15 mouse cellular contexts compared by ENCODE assay signal in the genomic region with DNA sequence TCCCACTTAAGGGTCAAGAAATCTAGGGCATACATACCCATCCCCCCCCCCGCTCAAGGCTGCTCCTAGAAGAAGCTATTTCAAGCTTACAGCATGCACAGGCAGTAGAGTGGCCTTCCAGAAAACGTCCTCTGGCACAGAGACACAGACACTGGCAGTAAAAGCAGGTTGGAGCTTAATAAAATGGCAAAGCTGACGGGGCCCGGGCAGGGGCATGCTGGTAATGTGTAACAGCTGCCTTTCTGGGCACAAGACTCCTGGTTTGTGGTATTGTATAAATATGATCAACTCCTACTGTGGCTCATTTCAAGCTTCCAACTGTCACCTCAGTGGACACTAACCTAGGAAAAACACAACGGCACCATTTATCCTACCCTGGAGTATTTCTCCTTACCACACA. TPM values are rescaled to one million over a fixed set of nuclear protein-coding genes. Genes with fewer than 3 reads are reported as not detected.
DNase-seq lines count a peak whose midpoint lies in the region; ATAC-seq lines count a peak whose summit lies in the region.
"Had no signal": no experiment of that assay in that cellular context is flagged by ENCODE, and none has a peak within 500 bp of the region (broad histone marks: within the 10 kb centered on the region; RNA-seq: fewer than 3 reads in every experiment).

No protein-coding gene starts in this region.

- H3K4me1 ChIP-seq in hindbrain, embryonic 16.5 days (ENCODE audit: control insufficient read depth, insufficient read depth, low read depth, low read length) = peaks cover 2% of the 10 kb centered on the region; the same call in 1 of the 2 replicates
- H3K4me1 ChIP-seq in hindbrain, embryonic 12.5 days = peaks cover 3% of the 10 kb centered on the region; the same call in 1 of the 2 replicates
- H3K4me1 ChIP-seq in midbrain, embryonic 13.5 days (replicated peaks) = peaks cover 7% of the 10 kb centered on the region; the same call in 1 of the 2 replicates
- H3K4me1 ChIP-seq: liver, embryonic 15.5 days had no signal

- intact Hi-C loops in gastrocnemius, postnatal 14 days (cut with DNase I; ENCODE audit: low total_unique reads) = no loop called here

- peak; percentile 85 for DNase-seq in cerebellum, adult 9-10 months
- DNase-seq in gastrocnemius, postnatal 14 days = peak; percentile 46
- no peak for DNase-seq in adrenal gland, postnatal 10 days
- DNase-seq: adrenal gland, adult 8-10 months; kidney, adult 9 months; lung, postnatal 10 days; thymus, postnatal 36 days had no signal

- H3K4me3 ChIP-seq in hindbrain, embryonic 16.5 days (ENCODE audit: low read length) = no peak overlapping the region
- no peak overlapping the region for H3K4me3 ChIP-seq in hindbrain, embryonic 12.5 days
- H3K4me3 ChIP-seq in midbrain, embryonic 13.5 days (replicated peaks) = no peak overlapping the region
- H3K4me3 ChIP-seq: limb, embryonic 13.5 days; liver, embryonic 15.5 days had no signal

- H3K27me3 ChIP-seq in hindbrain, embryonic 16.5 days (replicated peaks; ENCODE audit: control insufficient read depth, insufficient read depth, low read length) = no peaks in the 10 kb centered on the region
- H3K27me3 ChIP-seq in hindbrain, embryonic 12.5 days = no peaks in the 10 kb centered on the region
- no peaks in the 10 kb centered on the region for H3K27me3 ChIP-seq in midbrain, embryonic 13.5 days
- H3K27me3 ChIP-seq: limb, embryonic 13.5 days; liver, embryonic 15.5 days had no signal

- H3K9me3 ChIP-seq in hindbrain, embryonic 16.5 days (ENCODE audit: control insufficient read depth, low read length) = no peaks in the 10 kb centered on the region
- no peaks in the 10 kb centered on the region for H3K9me3 ChIP-seq in hindbrain, embryonic 12.5 days (replicated peaks)
- no peaks in the 10 kb centered on the region for H3K9me3 ChIP-seq in midbrain, embryonic 13.5 days
- H3K9me3 ChIP-seq: limb, embryonic 13.5 days; liver, embryonic 15.5 days had no signal

- no peak overlapping the region for H3K9ac ChIP-seq in hindbrain, embryonic 16.5 days (ENCODE audit: low read depth, low read length)
- H3K9ac ChIP-seq in hindbrain, embryonic 12.5 days = no peak overlapping the region
- H3K9ac ChIP-seq in midbrain, embryonic 13.5 days (replicated peaks) = no peak overlapping the region
- H3K9ac ChIP-seq: limb, embryonic 13.5 days; liver, embryonic 15.5 days had no signal

- H3K27ac ChIP-seq in hindbrain, embryonic 16.5 days (ENCODE audit: low read depth, low read length) = no peak overlapping the region
- H3K27ac ChIP-seq in hindbrain, embryonic 12.5 days = no peak overlapping the region
- H3K27ac ChIP-seq in midbrain, embryonic 13.5 days = no peak overlapping the region
- H3K27ac ChIP-seq: limb, embryonic 13.5 days; liver, embryonic 15.5 days had no signal

- H3K36me3 ChIP-seq in hindbrain, embryonic 16.5 days (ENCODE audit: control insufficient read depth, insufficient read depth, low read length) = no peaks in the 10 kb centered on the region
- no peaks in the 10 kb centered on the region for H3K36me3 ChIP-seq in hindbrain, embryonic 12.5 days
- no peaks in the 10 kb centered on the region for H3K36me3 ChIP-seq in midbrain, embryonic 13.5 days
- H3K36me3 ChIP-seq: limb, embryonic 13.5 days; liver, embryonic 15.5 days had no signal

- H3K4me2 ChIP-seq in hindbrain, embryonic 16.5 days (ENCODE audit: low read length) = no peak overlapping the region
- H3K4me2 ChIP-seq in hindbrain, embryonic 12.5 days (replicated peaks) = no peak overlapping the region
- no peak overlapping the region for H3K4me2 ChIP-seq in midbrain, embryonic 13.5 days (replicated peaks)
- H3K4me2 ChIP-seq: limb, embryonic 13.5 days; liver, embryonic 15.5 days had no signal

- peak; percentile 51; the same call in 1 of the 2 replicates for ATAC-seq in hindbrain, embryonic 16.5 days
- no peak for ATAC-seq in hindbrain, embryonic 12.5 days (ENCODE audit: low FRiP score)
- ATAC-seq in cerebellum, adult (ENCODE audit: insufficient number of reproducible peaks, low FRiP score, low TSS enrichment) = peak; percentile 84
- no peak for ATAC-seq in midbrain, embryonic 13.5 days
- ATAC-seq: inflammation-experienced regulatory T-cells, adult 6 months had no signal

- WGBS in hindbrain, embryonic 16.5 days = 61% methylated on average over 5 of the region's 5 CpGs
- 77% methylated on average over 5 of the region's 5 CpGs for WGBS in hindbrain, embryonic 12.5 days
- WGBS in midbrain, embryonic 13.5 days = 80% methylated on average over 5 of the region's 5 CpGs

RNA-seq across cellular contexts. Expression of a gene that starts 42.2 kb away (rescaled TPM):
- 41.3 and 41.9 TPM in 2 replicates for polyA plus RNA-seq in hindbrain, embryonic 16.5 days (2015; fragmentation: Nextera tagmentation; extraction: Ambion mirVana)
- polyA plus RNA-seq in hindbrain, embryonic 12.5 days (2016; fragmentation: Nextera tagmentation; extraction: Ambion mirVana) = 12.9 and 13.1 TPM in 2 replicates
- total RNA-seq in gastrocnemius, postnatal 14 days (2021) = 1 to 10 TPM; 2.0 to 5.1 TPM
- 10 to 100 TPM; 14.5 to 18.0 TPM for total RNA-seq in adrenal gland, postnatal 10 days (2021)
- 28.8 and 40.1 TPM in 2 replicates for polyA plus RNA-seq in midbrain, embryonic 13.5 days (2015; fragmentation: Nextera tagmentation; extraction: Ambion mirVana)
- total RNA-seq: granulocyte monocyte progenitor cell, adult 5-6 weeks had no signal

Comparison
In these comparisons a context has a peak if more than half of its experiments do, and no peak if none do; other contexts are left out.
1. ATAC-seq: peak in hindbrain, embryonic 16.5 days (single experiment) and cerebellum, adult (single experiment); none in hindbrain, embryonic 12.5 days (single experiment) and midbrain, embryonic 13.5 days (single experiment).